Comparison of ENCODE assay signal across 11 mouse cellular contexts in genomic region chr9:49757582-49757981, GRCm38 (mm10). TPM values are rescaled to one million over a fixed set of nuclear protein-coding genes. Genes with fewer than 3 reads are reported as not detected.
DNase-seq lines count a peak whose midpoint lies in the region; ATAC-seq and TF ChIP-seq lines count a peak whose summit lies in the region.
"Had no signal": no experiment of that assay in that cellular context is flagged by ENCODE, and none has a peak within 500 bp of the region (broad histone marks: within the 10 kb centered on the region; RNA-seq: fewer than 3 reads in every experiment).

No protein-coding gene starts in this region.

- H3K4me3 ChIP-seq in left cerebral cortex, adult 2 months: no peak overlapping the region
- H3K4me3 ChIP-seq in hindbrain, embryonic 12.5 days: no peak overlapping the region
- H3K4me3 ChIP-seq in neural tube, embryonic 15.5 days (replicated peaks): no peak overlapping the region

- intact Hi-C loops in left cerebral cortex, adult 2 months (cut with DNase I): loop anchor here (5.0 kb wide), 1 partner anchor 40 kb away; the partner anchor contains the start of gene Ncam1

- no peak overlapping the region for H3K4me2 ChIP-seq in hindbrain, embryonic 12.5 days (replicated peaks)
- H3K4me2 ChIP-seq in neural tube, embryonic 15.5 days: peak overlapping the region; percentile 42; the same call in 1 of the 2 replicates

- peak; percentile 31 for TF ChIP-seq CTCF in left cerebral cortex, adult 2 months (IDR thresholded peaks at IDR 0.05)

- no peak for DNase-seq in left cerebral cortex, adult 2 months (ENCODE audit: extremely low spot score in 1 of 2, low spot score in 2 of 2)
- no peak for DNase-seq in left cerebral cortex, adult 18-20 months (ENCODE audit: low spot score in 2 of 2)
- peak; percentile 69 to 76 for DNase-seq in cerebellum, postnatal 10 days
- no peak for DNase-seq in ovary, adult 18-20 months (ENCODE audit: low spot score)
- no peak for DNase-seq in embryo, embryonic 10 days (ENCODE audit: low spot score)
- no peak for DNase-seq in kidney, postnatal 36 days
- DNase-seq: heart, postnatal 36 days; right cerebral cortex, postnatal 14 days had no signal

- H3K9ac ChIP-seq in hindbrain, embryonic 12.5 days: no peak overlapping the region
- H3K9ac ChIP-seq in neural tube, embryonic 15.5 days (replicated peaks): no peak overlapping the region

- no peak for ATAC-seq in hindbrain, embryonic 12.5 days (ENCODE audit: low FRiP score)
- ATAC-seq in neural tube, embryonic 15.5 days (ENCODE audit: low FRiP score): no peak

- no peaks in the 10 kb centered on the region for H3K27me3 ChIP-seq in hindbrain, embryonic 12.5 days
- H3K27me3 ChIP-seq in neural tube, embryonic 15.5 days (replicated peaks): no peaks in the 10 kb centered on the region

- peak overlapping the region; percentile 10; the same call in 1 of the 2 replicates for H3K27ac ChIP-seq in left cerebral cortex, adult 2 months
- H3K27ac ChIP-seq in hindbrain, embryonic 12.5 days: peak overlapping the region; percentile 83
- H3K27ac ChIP-seq in neural tube, embryonic 15.5 days (replicated peaks): peak overlapping the region; percentile 77

- no peaks in the 10 kb centered on the region for H3K36me3 ChIP-seq in hindbrain, embryonic 12.5 days
- no peaks in the 10 kb centered on the region for H3K36me3 ChIP-seq in neural tube, embryonic 15.5 days
- H3K36me3 ChIP-seq: G1E had no signal

- no peaks in the 10 kb centered on the region for H3K9me3 ChIP-seq in hindbrain, embryonic 12.5 days (replicated peaks)
- H3K9me3 ChIP-seq in neural tube, embryonic 15.5 days (replicated peaks): no peaks in the 10 kb centered on the region

- WGBS in hindbrain, embryonic 12.5 days: 64% methylated on average over 4 of the region's 4 CpGs
- 41% methylated on average over 4 of the region's 4 CpGs for WGBS in neural tube, embryonic 15.5 days

- peaks cover 56% of the 10 kb centered on the region for H3K4me1 ChIP-seq in hindbrain, embryonic 12.5 days
- H3K4me1 ChIP-seq in neural tube, embryonic 15.5 days: peaks cover 61% of the 10 kb centered on the region

RNA-seq across cellular contexts. Expression of gene Ncam1, which starts 41.1 kb away (rescaled TPM):
- 100 to 1,000 TPM; 270 to 291 TPM for total RNA-seq in left cerebral cortex, adult 2 months (2021)
- 100 to 1,000 TPM; 226 to 251 TPM for total RNA-seq in left cerebral cortex, adult 18-20 months (2021)
- 239 and 283 TPM in 2 replicates for polyA plus RNA-seq in hindbrain, embryonic 12.5 days (2016; fragmentation: Nextera tagmentation; extraction: Ambion mirVana)
- 387 and 434 TPM in 2 replicates for polyA plus RNA-seq in neural tube, embryonic 15.5 days (2015; fragmentation: Nextera tagmentation; extraction: Ambion mirVana)
- polyA plus RNA-seq: G1E had no signal

Comparison
In these comparisons a context has a peak if more than half of its experiments do, and no peak if none do; other contexts are left out.
1. DNase-seq: peak in cerebellum, postnatal 10 days (2 of 2); none in left cerebral cortex, adult 2 months (0 of 2), left cerebral cortex, adult 18-20 months (0 of 2), ovary, adult 18-20 months (single experiment), embryo, embryonic 10 days (single experiment) and kidney, postnatal 36 days (0 of 2).
2. H3K27ac ChIP-seq: peak in every context shown above with its lines; median percentile 83 in hindbrain, embryonic 12.5 days; 77 in neural tube, embryonic 15.5 days; 10 in left cerebral cortex, adult 2 months.